Mouse (Mus musculus): Measurements from ENCODE around the gene Ets1. TPM values are rescaled to one million over a fixed set of nuclear protein-coding genes. Genes with fewer than 3 reads are reported as not detected.
A peak's percentile ranks its signal among the peaks of the same experiment; 100 is the strongest.

Gene Ets1
- polyA plus RNA-seq, 1 experiment from 2014 or later: 48.3 TPM

DNA sequence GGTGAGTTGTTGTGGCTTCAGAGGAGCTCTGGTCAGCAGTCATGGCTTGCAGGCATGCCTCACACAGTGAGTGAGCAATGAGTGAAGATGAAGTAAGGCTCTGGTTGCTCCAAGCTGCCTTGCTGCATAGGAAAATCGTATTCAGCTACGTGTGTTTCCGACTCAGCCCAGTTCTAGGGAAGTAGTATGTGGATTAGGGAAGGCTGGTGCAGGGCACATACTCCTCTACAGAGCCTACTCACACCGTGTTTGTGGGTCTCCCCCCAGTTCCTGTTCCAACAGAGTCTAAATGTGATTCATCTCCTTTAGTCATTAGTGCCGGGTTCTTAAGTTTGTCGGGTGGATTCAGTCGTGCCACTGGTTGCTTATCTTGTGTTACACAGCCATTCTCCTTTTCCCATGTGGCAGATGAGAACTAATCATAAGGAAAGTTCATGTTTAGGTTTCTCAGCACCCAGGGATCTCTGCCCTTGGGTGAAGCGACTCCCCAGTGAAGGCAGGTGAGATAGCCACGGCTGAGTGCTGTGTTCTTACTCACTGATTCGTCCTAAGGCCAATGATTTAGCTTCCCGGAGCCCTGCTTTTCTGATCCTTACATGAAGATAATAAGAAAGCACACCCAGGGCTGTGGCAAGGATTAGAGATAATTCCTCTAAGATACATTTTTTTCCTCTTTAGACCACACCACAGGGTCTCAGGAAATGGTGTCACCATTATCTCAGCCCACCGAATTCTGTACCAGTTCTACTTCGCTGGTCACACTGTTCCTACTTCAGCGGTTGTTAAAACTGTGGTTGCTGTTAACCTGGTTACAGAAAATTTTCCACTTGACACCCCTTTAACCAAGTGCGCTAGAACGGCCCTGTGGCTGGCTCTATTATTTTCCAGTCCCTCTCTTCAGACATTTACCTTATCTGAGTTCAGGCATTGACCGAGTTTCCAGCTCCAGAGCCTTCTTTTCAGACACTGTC is 74.0 kb downstream of the Ets1 start:
- POLR2A ChIA-PET: interaction anchor here (0.5 to 0.6 kb wide), 2 partner anchors 31 to 93 kb away, joined by 3 read pairs; no protein-coding TSS in a partner anchor
- no peak for TF ChIP-seq CTCF (IDR thresholded peaks at IDR 0.05)
- CTCF ChIA-PET: interaction anchor here (0.6 to 1.7 kb wide), 3 partner anchors 9 to 14 kb away, joined by 3 to 6 read pairs (median 3); no protein-coding TSS in a partner anchor
- no peaks in the 10 kb centered on the region for H3K27me3 ChIP-seq
- in situ Hi-C loops (cut with MboI; ENCODE audit: low pct_unique_long_range_greater_than_20kb): loop anchor here (5.0 to 25.0 kb wide), 2 partner anchors 232 to 527 kb away; no protein-coding TSS in a partner anchor
- peak; percentile 52 for ATAC-seq
- DNase-seq (ENCODE audit: low read depth, low spot score): no peak

- no peaks in the 10 kb centered on the region for H3K27me3 ChIP-seq
- in situ Hi-C loops (cut with MboI; ENCODE audit: low pct_unique_long_range_greater_than_20kb): loop anchor here (25.0 kb wide), 1 partner anchor 526 kb away; no protein-coding TSS in a partner anchor
- no peak for TF ChIP-seq CTCF (IDR thresholded peaks at IDR 0.05)
- DNase-seq (ENCODE audit: low read depth, low spot score): no peak
- POLR2A ChIA-PET: no interaction called here
- CTCF ChIA-PET: no interaction called here
- ATAC-seq: peak; percentile 41
These were observed 75.1 kb downstream of the Ets1 start for GRCm38 (mm10) chr9:32710987-32711652.

GRCm38 (mm10) chr9:32711768-32712167 is 75.7 kb downstream of the Ets1 start:
- ATAC-seq (no peak), DNase-seq (ENCODE audit: low read depth, low spot score) (no peak)
- POLR2A ChIA-PET: no interaction called here
- CTCF ChIA-PET: interaction anchor here (1.1 kb wide), 1 partner anchor 15 kb away, joined by 3 read pairs; no protein-coding TSS in a partner anchor
- no peak for TF ChIP-seq CTCF (IDR thresholded peaks at IDR 0.05)
- H3K27me3 ChIP-seq: no peaks in the 10 kb centered on the region
- in situ Hi-C loops (cut with MboI; ENCODE audit: low pct_unique_long_range_greater_than_20kb): loop anchor here (25.0 kb wide), 1 partner anchor 526 kb away; no protein-coding TSS in a partner anchor

GRCm38 (mm10) chr9:32712383-32712910 is 76.4 kb downstream of the Ets1 start:
- CTCF ChIA-PET: interaction anchor here (1.1 kb wide), 1 partner anchor 16 kb away, joined by 3 read pairs; no protein-coding TSS in a partner anchor
- in situ Hi-C loops (cut with MboI; ENCODE audit: low pct_unique_long_range_greater_than_20kb): loop anchor here (25.0 kb wide), 1 partner anchor 525 kb away; no protein-coding TSS in a partner anchor
- H3K27me3 ChIP-seq: no peaks in the 10 kb centered on the region
- POLR2A ChIA-PET: no interaction called here
- no peak for DNase-seq (ENCODE audit: low read depth, low spot score)
- no peak for ATAC-seq
- no peak for TF ChIP-seq CTCF (IDR thresholded peaks at IDR 0.05)

DNA sequence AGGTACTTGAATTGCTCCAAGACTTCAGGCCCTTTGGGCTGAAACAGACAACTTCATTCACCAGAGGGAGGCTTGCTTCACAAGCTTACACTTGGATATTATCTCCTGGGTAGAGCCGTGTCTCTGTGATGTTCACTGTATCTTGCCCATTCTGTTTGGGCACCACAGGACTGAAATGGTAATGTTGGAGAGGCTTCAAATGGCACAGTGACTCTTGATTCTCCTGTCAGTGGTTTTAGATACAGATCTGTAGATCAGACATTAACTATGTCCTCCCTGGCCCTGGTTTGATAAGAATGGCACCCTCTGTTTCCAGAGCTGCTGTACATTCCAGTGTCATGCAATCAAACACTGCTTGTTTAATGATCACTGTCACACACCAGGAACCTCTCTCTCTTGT is 77.1 kb downstream of the Ets1 start:
- POLR2A ChIA-PET: no interaction called here
- no peaks in the 10 kb centered on the region for H3K27me3 ChIP-seq
- ATAC-seq: no peak
- TF ChIP-seq CTCF (IDR thresholded peaks at IDR 0.05): no peak
- DNase-seq (ENCODE audit: low read depth, low spot score): no peak
- CTCF ChIA-PET: interaction anchor here (1.1 kb wide), 1 partner anchor 16 kb away, joined by 3 read pairs; no protein-coding TSS in a partner anchor
- in situ Hi-C loops (cut with MboI; ENCODE audit: low pct_unique_long_range_greater_than_20kb): loop anchor here (25.0 kb wide), 1 partner anchor 524 kb away; no protein-coding TSS in a partner anchor

DNA sequence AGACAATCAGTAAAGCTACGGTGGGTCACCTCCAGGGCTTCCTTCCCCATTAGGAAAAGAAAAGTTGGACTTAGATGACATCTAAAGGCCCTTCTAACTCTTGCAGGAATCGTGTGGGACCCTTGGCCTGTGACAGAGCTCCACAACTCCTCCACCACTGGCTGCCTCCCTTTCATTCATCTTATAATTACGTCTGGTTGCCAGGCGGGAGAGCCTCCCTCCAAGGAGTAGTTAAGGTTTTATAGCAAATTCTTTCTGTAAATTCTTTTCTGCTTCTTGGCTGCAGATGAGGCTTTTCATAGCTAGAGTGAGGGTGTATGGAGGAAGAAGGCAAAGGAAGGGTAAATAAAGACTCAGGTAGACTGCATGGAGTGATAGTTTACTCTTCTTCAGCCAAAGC is 77.8 kb downstream of the Ets1 start:
- ATAC-seq: no peak
- no peak for TF ChIP-seq CTCF (IDR thresholded peaks at IDR 0.05)

GRCm38 (mm10) chr9:32714487-32714886 is 78.5 kb downstream of the Ets1 start:
- POLR2A ChIA-PET: interaction anchor here (0.6 to 1.0 kb wide), 2 partner anchors 21 to 36 kb away, joined by 3 read pairs; no protein-coding TSS in a partner anchor
- no peaks in the 10 kb centered on the region for H3K27me3 ChIP-seq
- DNase-seq (ENCODE audit: low read depth, low spot score): no peak
- TF ChIP-seq CTCF (IDR thresholded peaks at IDR 0.05): no peak
- in situ Hi-C loops (cut with MboI; ENCODE audit: low pct_unique_long_range_greater_than_20kb): loop anchor here (25.0 kb wide), 1 partner anchor 523 kb away; no protein-coding TSS in a partner anchor
- CTCF ChIA-PET: interaction anchor here (1.0 kb wide), 1 partner anchor 19 kb away, joined by 3 read pairs; no protein-coding TSS in a partner anchor
- ATAC-seq: peak; percentile 15

More for the DNA sequence above, 77.8 kb downstream of the Ets1 start:
- in situ Hi-C loops (cut with MboI; ENCODE audit: low pct_unique_long_range_greater_than_20kb): loop anchor here (25.0 kb wide), 1 partner anchor 524 kb away; no protein-coding TSS in a partner anchor
- POLR2A ChIA-PET: interaction anchor here (1.0 kb wide), 1 partner anchor 20 kb away, joined by 3 read pairs; no protein-coding TSS in a partner anchor
- DNase-seq (ENCODE audit: low read depth, low spot score): no peak
- H3K27me3 ChIP-seq: no peaks in the 10 kb centered on the region
- CTCF ChIA-PET: interaction anchor here (1.0 kb wide), 1 partner anchor 18 kb away, joined by 3 read pairs; no protein-coding TSS in a partner anchor

DNA sequence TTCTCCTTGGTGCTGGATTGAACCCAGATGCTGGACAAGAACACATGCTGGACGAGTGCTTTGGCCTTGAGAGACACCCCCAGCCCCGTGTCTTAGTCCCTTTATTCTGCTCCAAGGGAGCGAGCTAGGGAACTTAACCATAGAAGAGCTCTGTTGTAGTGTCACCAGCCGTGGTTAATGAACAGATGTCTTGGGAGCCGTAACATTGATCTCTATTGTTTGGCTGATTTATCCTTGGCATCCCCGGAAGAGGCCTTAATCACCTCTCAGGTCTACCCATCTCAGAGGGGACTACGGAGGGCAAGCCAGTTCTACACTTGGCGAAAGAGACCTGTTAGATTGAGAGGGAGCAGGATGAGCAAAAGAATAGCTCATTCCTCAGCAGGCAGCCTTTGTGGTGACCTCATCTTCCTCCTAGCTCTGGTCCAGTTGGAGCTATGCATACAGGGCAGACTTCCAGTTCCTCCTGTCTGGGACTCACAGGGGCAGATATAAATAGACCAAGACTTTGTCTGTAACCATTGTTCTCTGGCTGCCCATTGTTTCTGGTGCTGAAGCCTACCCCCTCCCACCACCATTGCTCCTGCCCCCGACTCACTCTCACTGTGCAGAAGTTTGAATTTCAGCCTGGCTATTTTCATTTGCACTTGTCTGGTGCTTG is 79.9 kb downstream of the Ets1 start:
- peak; percentile 37 for ATAC-seq
- H3K27me3 ChIP-seq: no peaks in the 10 kb centered on the region
- DNase-seq (ENCODE audit: low read depth, low spot score): no peak
- CTCF ChIA-PET: interaction anchor here (1.0 to 1.7 kb wide), 2 partner anchors 11 to 23 kb away, joined by 3 to 4 read pairs; no protein-coding TSS in a partner anchor
- no peak for TF ChIP-seq CTCF (IDR thresholded peaks at IDR 0.05)
- in situ Hi-C loops (cut with MboI; ENCODE audit: low pct_unique_long_range_greater_than_20kb): loop anchor here (5.0 to 25.0 kb wide), 2 partner anchors 124 to 521 kb away; no protein-coding TSS in a partner anchor
- POLR2A ChIA-PET: interaction anchor here (0.7 kb wide), 1 partner anchor 16 kb away, joined by 4 read pairs; no protein-coding TSS in a partner anchor
